Comparison of ENCODE assay signal across 18 mouse cellular contexts in genomic region chr14:84252583-84252982, GRCm38 (mm10).
A peak's percentile ranks its signal among the peaks of the same experiment; 100 is the strongest.
DNase-seq lines count a peak whose midpoint lies in the region; TF ChIP-seq lines count a peak whose summit lies in the region.
"Had no signal": no experiment of that assay in that cellular context is flagged by ENCODE, and none has a peak within 500 bp of the region (broad histone marks: within the 10 kb centered on the region; RNA-seq: fewer than 3 reads in every experiment).

No protein-coding gene starts in this region.

- intact Hi-C loops in left cerebral cortex, postnatal 4 days (cut with DNase I), result no loop called here

- H3K4me1 ChIP-seq in MEL (ENCODE audit: control insufficient read depth in 1 of 2, insufficient read depth in 2 of 2, low read length in 2 of 2), result peaks cover 3 to 4% of the 10 kb centered on the region in 2 experiments; a peak in 2 of 4 replicates
- H3K4me1 ChIP-seq: embryonic facial prominence, embryonic 13.5 days; embryonic facial prominence, embryonic 15.5 days; forebrain, embryonic 10.5 days; forebrain, embryonic 12.5 days had no signal

- no peak for TF ChIP-seq RAD21 in MEL (IDR thresholded peaks at IDR 0.05; ENCODE audit: low read depth, low read length)

- peak; percentile 6 for DNase-seq in left cerebral cortex, postnatal 4 days
- DNase-seq in left cerebral cortex, adult 18-20 months (ENCODE audit: low spot score in 2 of 2), result no peak
- DNase-seq in MEL (ENCODE audit: low read depth, low spot score) (peak; percentile 68), MEL-GATA-1-ER (ENCODE audit: extremely low read depth, low read depth) (peak; percentile 13)
- no peak for DNase-seq in urinary bladder, adult 2 months (ENCODE audit: low spot score)
- DNase-seq: adrenal gland, adult 2 months; adrenal gland, postnatal 10 days; adrenal gland, postnatal 25 days; cerebellum, adult 11 months; cerebellum, adult 18-20 months; cerebellum, adult 8-10 months; cerebellum, postnatal 36 days; embryo, embryonic 11 days had no signal

- TF ChIP-seq POLR2A in MEL (IDR thresholded peaks at IDR 0.05; ENCODE audit: control insufficient read depth in 1 of 2, insufficient read depth in 1 of 2, low read depth in 1 of 2, low read length in 2 of 2, poor library complexity in 1 of 2), result no peak

- no peaks in the 10 kb centered on the region for H3K27me3 ChIP-seq in MEL (ENCODE audit: control insufficient read depth in 1 of 2, insufficient read depth in 2 of 2, low read length in 2 of 2)
- H3K27me3 ChIP-seq: embryonic facial prominence, embryonic 13.5 days; embryonic facial prominence, embryonic 15.5 days; forebrain, embryonic 12.5 days had no signal

- H3K4me3 ChIP-seq in MEL (ENCODE audit: control insufficient read depth in 1 of 2, insufficient read depth in 1 of 2, low read depth in 2 of 2, low read length in 2 of 2), result no peak overlapping the region
- H3K4me3 ChIP-seq: embryonic facial prominence, embryonic 13.5 days; embryonic facial prominence, embryonic 15.5 days; erythroblast, embryonic 14.5 days; forebrain, embryonic 10.5 days; forebrain, embryonic 12.5 days had no signal

- peaks cover 0 to 5% of the 10 kb centered on the region in 2 experiments; a peak in 2 of 4 replicates for H3K36me3 ChIP-seq in MEL (ENCODE audit: control insufficient read depth in 1 of 2, insufficient read depth in 2 of 2, low read length in 2 of 2)
- H3K36me3 ChIP-seq: embryonic facial prominence, embryonic 13.5 days; embryonic facial prominence, embryonic 15.5 days; forebrain, embryonic 10.5 days; forebrain, embryonic 12.5 days had no signal

- H3K9ac ChIP-seq in MEL (ENCODE audit: control insufficient read depth, low read depth, low read length, poor library complexity, severe bottlenecking), result no peak overlapping the region
- H3K9ac ChIP-seq: embryonic facial prominence, embryonic 13.5 days; embryonic facial prominence, embryonic 15.5 days; forebrain, embryonic 12.5 days had no signal

- H3K9me3 ChIP-seq in MEL (replicated peaks; ENCODE audit: insufficient read depth, low read length), result no peaks in the 10 kb centered on the region
- H3K9me3 ChIP-seq: embryonic facial prominence, embryonic 13.5 days; embryonic facial prominence, embryonic 15.5 days; forebrain, embryonic 10.5 days; forebrain, embryonic 12.5 days had no signal

- H3K27ac ChIP-seq in MEL (ENCODE audit: control insufficient read depth, low read depth, low read length), result no peak overlapping the region
- H3K27ac ChIP-seq: embryonic facial prominence, embryonic 13.5 days; embryonic facial prominence, embryonic 15.5 days; forebrain, embryonic 10.5 days; forebrain, embryonic 12.5 days had no signal

- TF ChIP-seq EP300 in MEL (IDR thresholded peaks at IDR 0.05; ENCODE audit: low read depth in 1 of 2, low read length in 2 of 2), result peak; percentile 87 to 88

- no peak for TF ChIP-seq CTCF in MEL (IDR thresholded peaks at IDR 0.05 in 2 of 3, conservative IDR thresholded peaks at IDR 0.05 in 1 of 3; ENCODE audit: control insufficient read depth in 1 of 3, insufficient read depth in 1 of 3, low read depth in 2 of 3, low read length in 3 of 3, poor library complexity in 1 of 3, severe bottlenecking in 1 of 3)

- H3K79me2 ChIP-seq in MEL (ENCODE audit: control insufficient read depth, insufficient read depth, low read length, poor library complexity), result no peaks in the 10 kb centered on the region

TF ChIP-seq in MEL, 35 proteins besides CTCF, POLR2A, EP300 and RAD21:
- TF ChIP-seq JUND (IDR thresholded peaks at IDR 0.05; ENCODE audit: low read depth, low read length) (no peak), NELFE (IDR thresholded peaks at IDR 0.05; ENCODE audit: low read depth, low read length) (no peak), TCF12 (IDR thresholded peaks at IDR 0.05; ENCODE audit: low read depth, low read length) (peak; percentile 72; the same call in 1 of the 2 replicates), MAX (IDR thresholded peaks at IDR 0.05; ENCODE audit: low read length) (no peak), E2F4 (IDR thresholded peaks at IDR 0.05; ENCODE audit: borderline replicate concordance, low read depth, low read length) (no peak), HCFC1 (IDR thresholded peaks at IDR 0.05; ENCODE audit: low read depth, low read length) (no peak), POLR2AphosphoS2 (IDR thresholded peaks at IDR 0.05; ENCODE audit: low read length) (no peak), SIN3A (IDR thresholded peaks at IDR 0.05; ENCODE audit: low read length) (no peak), USF1 (IDR thresholded peaks at IDR 0.05; ENCODE audit: low read depth, low read length) (no peak), USF2 (IDR thresholded peaks at IDR 0.05; ENCODE audit: borderline replicate concordance in 1 of 2, insufficient read depth in 1 of 2, low read depth in 1 of 2, low read length in 2 of 2) (no peak), MAFK (IDR thresholded peaks at IDR 0.05; ENCODE audit: borderline replicate concordance, low read depth, low read length) (no peak), ZC3H11A (IDR thresholded peaks at IDR 0.05; ENCODE audit: low read depth, low read length) (no peak), TBP (IDR thresholded peaks at IDR 0.05; ENCODE audit: low read depth, low read length) (no peak), TAL1 (IDR thresholded peaks at IDR 0.05; ENCODE audit: low read length) (0 out of 2 replicates have a peak, but pooled peaks have one; percentile 2), KAT2A (conservative IDR thresholded peaks at IDR 0.05; ENCODE audit: low read depth, low read length) (no peak), MXI1 (IDR thresholded peaks at IDR 0.05; ENCODE audit: low read depth, low read length) (no peak), CHD2 (IDR thresholded peaks at IDR 0.05; ENCODE audit: low read length) (no peak), RCOR1 (IDR thresholded peaks at IDR 0.05; ENCODE audit: low read depth, low read length) (no peak), MYB (IDR thresholded peaks at IDR 0.05; ENCODE audit: low read depth, low read length) (peak; percentile 58; the same call in 1 of the 2 replicates), MYC (IDR thresholded peaks at IDR 0.05; ENCODE audit: low read depth, low read length) (no peak), POLR2AphosphoS5 (IDR thresholded peaks at IDR 0.05; ENCODE audit: borderline replicate concordance, low read depth, low read length) (no peak), ZNF384 (IDR thresholded peaks at IDR 0.05; ENCODE audit: low read depth, low read length) (no peak), UBTF (IDR thresholded peaks at IDR 0.05; ENCODE audit: borderline replicate concordance, insufficient read depth, low read depth, low read length) (no peak), CHD1 (IDR thresholded peaks at IDR 0.05; ENCODE audit: low read depth, low read length) (no peak), ZKSCAN1 (IDR thresholded peaks at IDR 0.05; ENCODE audit: low read depth, low read length) (no peak), BHLHE40 (IDR thresholded peaks at IDR 0.05; ENCODE audit: borderline replicate concordance, low read depth, low read length) (0 out of 2 replicates have a peak, but pooled peaks have one; percentile 42), ELF1 (IDR thresholded peaks at IDR 0.05; ENCODE audit: low read depth, low read length) (no peak), MEF2A (IDR thresholded peaks at IDR 0.05; ENCODE audit: extremely low read depth, insufficient replicate concordance, low read depth, low read length, poor library complexity, severe bottlenecking) (no peak), GATA1 (IDR thresholded peaks at IDR 0.05; ENCODE audit: low read depth, low read length) (peak; percentile 56), ZMIZ1 (IDR thresholded peaks at IDR 0.05; ENCODE audit: low read depth, low read length) (no peak), ETS1 (IDR thresholded peaks at IDR 0.05; ENCODE audit: low read depth, low read length) (0 out of 2 replicates have a peak, but pooled peaks have one; percentile 7), GABPA (IDR thresholded peaks at IDR 0.05; ENCODE audit: low read depth, low read length) (no peak), MAZ (IDR thresholded peaks at IDR 0.05; ENCODE audit: low read depth, low read length) (no peak), NRF1 (IDR thresholded peaks at IDR 0.05; ENCODE audit: insufficient read depth, low read depth, low read length, poor library complexity, severe bottlenecking) (no peak), SMC3 (IDR thresholded peaks at IDR 0.05; ENCODE audit: low read depth, low read length) (no peak)

Comparison
In these comparisons a context has a peak if more than half of its experiments do, and no peak if none do; other contexts are left out.
1. DNase-seq: peak in left cerebral cortex, postnatal 4 days (single experiment), MEL (single experiment) and MEL-GATA-1-ER (single experiment); none in left cerebral cortex, adult 18-20 months (0 of 2) and urinary bladder, adult 2 months (single experiment).